Mouse (Mus musculus): Measurements from ENCODE around the gene Immp2l. TPM values are rescaled to one million over a fixed set of nuclear protein-coding genes. Genes with fewer than 3 reads are reported as not detected.

The Immp2l gene
- polyA plus RNA-seq, 1 experiment from 2014 or later = 16.6 TPM

DNA sequence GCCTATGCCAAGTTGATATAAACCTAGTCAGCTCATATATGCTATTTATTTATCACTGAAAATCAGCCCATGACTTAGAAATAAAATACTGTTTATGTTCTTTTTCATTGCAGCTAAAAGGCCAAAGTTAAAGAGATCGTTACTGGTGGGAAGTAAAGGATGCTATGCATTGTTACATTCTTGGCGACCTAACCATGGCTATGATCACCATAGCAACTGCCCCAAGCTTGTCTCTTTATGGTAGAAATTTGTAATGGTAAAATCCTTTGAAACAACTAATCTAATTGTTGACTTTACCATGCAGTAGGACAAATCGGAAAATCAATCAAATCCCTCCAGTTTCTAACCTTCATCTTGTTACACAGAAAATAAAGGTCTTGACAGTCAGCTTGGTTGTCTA is 644.4 kb downstream of the Immp2l start:
- Histone ChIP-seq H3K4me1 (no peaks in the 10 kb centered on the region), H3K27me3 (no peaks in the 10 kb centered on the region), H3K9ac (no peak overlapping the region), H3K4me2 (no peak overlapping the region), H3K4me3 (no peak overlapping the region), H3K36me3 (no peaks in the 10 kb centered on the region), H3K27ac (no peak overlapping the region), H3K9me3 (no peaks in the 10 kb centered on the region)
- no peak for ATAC-seq (ENCODE audit: insufficient number of reproducible peaks, insufficient read depth, low FRiP score, low TSS enrichment, low read depth)
- WGBS = 60% methylated on average over 3 of the region's 3 CpGs

DNA sequence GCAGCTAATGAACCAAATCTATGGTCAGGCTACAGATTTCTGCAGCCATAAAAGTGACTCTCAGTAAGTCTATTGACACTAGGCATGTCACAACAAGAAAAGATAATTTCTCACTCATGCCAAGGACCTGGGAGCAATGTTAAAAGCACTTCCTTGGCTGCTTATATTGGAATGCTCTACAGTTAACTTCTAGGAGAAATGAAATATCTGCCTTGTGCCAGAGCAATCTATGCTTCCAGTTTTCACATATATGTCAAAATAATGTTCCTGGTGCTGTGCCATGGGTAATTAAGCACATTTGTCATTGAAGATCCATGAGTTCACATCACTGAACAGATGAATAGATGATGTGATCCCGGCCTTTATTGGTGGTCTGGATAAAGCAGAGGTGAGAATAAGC is 645.6 kb downstream of the Immp2l start:
- Histone ChIP-seq H3K4me1 (no peaks in the 10 kb centered on the region), H3K4me3 (no peak overlapping the region), H3K27ac (no peak overlapping the region), H3K9ac (no peak overlapping the region), H3K9me3 (no peaks in the 10 kb centered on the region), H3K36me3 (no peaks in the 10 kb centered on the region), H3K4me2 (no peak overlapping the region), H3K27me3 (no peaks in the 10 kb centered on the region)
- WGBS = 93% methylated on average over 1 of the region's 1 CpGs
- ATAC-seq (ENCODE audit: insufficient number of reproducible peaks, insufficient read depth, low FRiP score, low TSS enrichment, low read depth) = no peak

DNA sequence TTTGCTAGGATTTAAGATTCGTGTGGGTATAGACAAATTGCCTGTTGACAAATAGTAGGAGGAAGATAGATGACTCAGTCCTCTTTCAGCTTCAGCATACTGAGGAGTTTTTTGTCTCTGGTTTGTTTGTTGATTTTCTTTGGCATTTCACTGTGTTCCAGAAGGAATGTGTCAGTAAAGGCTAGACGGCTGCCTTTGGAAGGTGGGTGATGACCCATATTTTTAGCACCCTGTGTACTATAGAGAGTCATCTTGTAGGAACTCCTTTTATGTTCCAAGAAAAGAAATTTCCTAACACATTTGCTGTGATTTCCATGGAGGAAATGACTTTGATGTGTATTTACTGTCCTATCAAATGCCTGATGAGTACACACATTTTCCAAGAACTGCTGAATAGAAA is 651.0 kb downstream of the Immp2l start:
- Histone ChIP-seq H3K9ac (no peak overlapping the region), H3K4me3 (no peak overlapping the region), H3K36me3 (no peaks in the 10 kb centered on the region), H3K9me3 (no peaks in the 10 kb centered on the region), H3K27me3 (no peaks in the 10 kb centered on the region), H3K4me2 (no peak overlapping the region), H3K4me1 (no peaks in the 10 kb centered on the region), H3K27ac (no peak overlapping the region)
- 50% methylated on average over 2 of the region's 2 CpGs for WGBS
- ATAC-seq (ENCODE audit: insufficient number of reproducible peaks, insufficient read depth, low FRiP score, low TSS enrichment, low read depth) = no peak

DNA sequence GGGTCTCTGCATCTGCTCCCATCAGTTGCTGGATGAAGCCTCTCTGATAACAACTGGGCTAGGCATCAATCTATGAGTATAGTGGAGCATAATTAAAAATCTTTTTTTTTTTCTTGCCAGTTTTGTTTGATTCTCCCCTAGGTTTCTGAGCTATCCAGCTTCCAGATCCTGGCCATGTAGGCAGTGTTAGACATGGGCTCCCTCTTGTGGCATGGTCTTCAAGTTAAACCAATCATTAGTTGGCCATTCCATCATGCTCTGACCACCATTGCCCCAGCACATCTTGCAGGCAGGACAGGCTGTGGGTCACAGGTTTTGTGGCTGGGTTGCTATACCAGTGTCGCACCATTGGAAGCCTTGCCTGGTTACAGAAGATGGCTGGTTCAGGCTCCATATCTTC is 656.3 kb downstream of the Immp2l start:
- Histone ChIP-seq H3K4me1 (no peaks in the 10 kb centered on the region), H3K27ac (no peak overlapping the region), H3K9me3 (no peaks in the 10 kb centered on the region), H3K36me3 (no peaks in the 10 kb centered on the region), H3K9ac (no peak overlapping the region), H3K4me3 (no peak overlapping the region), H3K27me3 (no peaks in the 10 kb centered on the region), H3K4me2 (no peak overlapping the region)
- no peak for ATAC-seq (ENCODE audit: insufficient number of reproducible peaks, insufficient read depth, low FRiP score, low TSS enrichment, low read depth)
- WGBS = 84% methylated on average over 1 of the region's 1 CpGs

DNA sequence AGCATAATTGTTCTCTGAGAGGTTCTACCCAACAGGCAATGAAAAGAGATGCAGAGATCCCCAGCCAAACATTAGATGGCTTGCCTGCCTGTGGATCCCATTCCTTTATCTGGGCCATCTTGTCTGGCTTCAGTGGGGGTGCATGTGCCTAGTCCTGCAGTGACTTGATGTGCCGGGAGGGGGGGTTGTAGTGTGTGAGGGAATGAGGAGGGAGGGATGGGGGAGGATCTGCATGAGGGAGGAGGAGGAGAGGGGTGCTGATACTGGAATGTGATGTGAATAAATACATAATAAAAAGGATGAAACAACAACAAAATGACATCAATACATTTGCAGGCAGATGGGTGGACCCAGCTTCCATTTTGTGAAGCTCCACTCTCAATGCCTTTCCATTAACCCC is 658.3 kb downstream of the Immp2l start:
- Histone ChIP-seq H3K9me3 (no peaks in the 10 kb centered on the region), H3K27ac (no peak overlapping the region), H3K4me3 (no peak overlapping the region), H3K9ac (no peak overlapping the region), H3K4me1 (no peaks in the 10 kb centered on the region), H3K27me3 (no peaks in the 10 kb centered on the region), H3K36me3 (no peaks in the 10 kb centered on the region), H3K4me2 (no peak overlapping the region)
- WGBS = 67% methylated on average over 1 of the region's 1 CpGs
- ATAC-seq (ENCODE audit: insufficient number of reproducible peaks, insufficient read depth, low FRiP score, low TSS enrichment, low read depth) = no peak

DNA sequence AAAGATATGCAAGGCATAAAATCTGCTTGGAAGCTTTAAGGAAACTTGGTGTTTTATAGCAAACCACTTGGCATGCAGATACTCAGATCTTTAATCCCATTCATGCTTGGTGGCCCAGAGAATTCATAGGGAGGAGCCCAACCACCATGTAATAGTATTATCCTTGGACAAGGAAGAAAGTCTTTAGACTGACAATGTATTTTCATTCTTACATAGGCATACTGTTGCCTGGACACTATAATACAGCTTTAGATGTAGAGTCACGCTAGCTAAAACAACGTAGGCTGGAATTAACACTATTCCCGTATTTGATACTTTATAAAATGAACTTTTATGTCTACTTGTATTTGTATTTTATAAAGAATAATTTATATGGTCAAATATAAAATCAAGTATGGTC is 665.9 kb downstream of the Immp2l start:
- H3K36me3 ChIP-seq = no peaks in the 10 kb centered on the region
- no peak overlapping the region for H3K9ac ChIP-seq
- no peaks in the 10 kb centered on the region for H3K4me1 ChIP-seq
- H3K4me3 ChIP-seq = no peak overlapping the region
- H3K27ac ChIP-seq = no peak overlapping the region
- 84% methylated on average over 3 of the region's 3 CpGs for WGBS
- H3K27me3 ChIP-seq = no peaks in the 10 kb centered on the region
- no peak overlapping the region for H3K4me2 ChIP-seq
- H3K9me3 ChIP-seq = no peaks in the 10 kb centered on the region
- no peak for ATAC-seq (ENCODE audit: insufficient number of reproducible peaks, insufficient read depth, low FRiP score, low TSS enrichment, low read depth)

DNA sequence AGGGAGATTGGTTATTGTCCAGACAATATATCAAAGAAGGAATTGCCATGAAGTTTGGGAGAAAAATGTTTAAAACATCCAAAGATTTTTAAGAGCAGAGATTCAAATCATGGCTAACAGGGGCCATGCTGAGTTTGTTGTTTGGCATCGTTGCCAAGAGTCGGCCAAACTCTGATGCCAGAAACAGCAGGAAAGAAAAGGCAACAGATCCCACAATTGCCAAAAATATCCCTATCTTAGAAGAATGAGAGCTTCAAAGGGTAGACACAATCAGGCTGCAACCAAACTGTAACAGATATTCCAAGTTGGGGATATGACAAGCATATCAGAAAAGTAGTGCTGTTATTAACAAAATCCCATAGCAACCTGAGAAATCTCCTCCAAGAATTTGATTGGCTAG is 686.7 kb downstream of the Immp2l start:
- ATAC-seq (ENCODE audit: insufficient number of reproducible peaks, insufficient read depth, low FRiP score, low TSS enrichment, low read depth) = no peak
- Histone ChIP-seq H3K4me1 (no peaks in the 10 kb centered on the region), H3K9me3 (no peaks in the 10 kb centered on the region), H3K4me3 (no peak overlapping the region), H3K4me2 (no peak overlapping the region), H3K27me3 (no peaks in the 10 kb centered on the region), H3K9ac (no peak overlapping the region), H3K36me3 (no peaks in the 10 kb centered on the region), H3K27ac (no peak overlapping the region)
- 95% methylated on average over 2 of the region's 2 CpGs for WGBS

DNA sequence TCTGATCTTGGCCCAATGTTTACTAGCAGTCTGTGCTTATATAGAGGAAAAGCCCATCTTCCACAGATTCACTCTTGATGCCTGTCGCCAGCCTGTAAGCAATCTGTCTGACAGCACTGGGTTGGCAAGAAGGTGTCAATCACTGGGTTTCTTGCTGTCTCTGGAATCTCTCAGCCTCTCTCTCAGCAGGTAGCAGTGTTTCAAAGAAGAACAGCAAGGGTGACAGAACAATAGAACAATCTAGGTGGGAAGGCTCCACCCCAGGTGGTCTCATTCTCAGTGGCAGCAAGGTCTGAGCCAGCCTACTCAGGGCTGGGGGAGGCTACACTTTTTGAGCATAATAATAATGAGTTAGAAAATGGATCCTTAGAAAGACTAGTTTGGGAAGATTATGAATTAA is 693.1 kb downstream of the Immp2l start:
- Histone ChIP-seq H3K27me3 (no peaks in the 10 kb centered on the region), H3K4me2 (no peak overlapping the region), H3K9me3 (0 out of 2 replicates have a peak, but pooled peaks cover 4% of the 10 kb centered on the region), H3K9ac (no peak overlapping the region), H3K36me3 (no peaks in the 10 kb centered on the region), H3K4me3 (no peak overlapping the region), H3K27ac (no peak overlapping the region), H3K4me1 (no peaks in the 10 kb centered on the region)
- ATAC-seq (ENCODE audit: insufficient number of reproducible peaks, insufficient read depth, low FRiP score, low TSS enrichment, low read depth) = no peak
- 46% methylated on average over 1 of the region's 1 CpGs for WGBS

DNA sequence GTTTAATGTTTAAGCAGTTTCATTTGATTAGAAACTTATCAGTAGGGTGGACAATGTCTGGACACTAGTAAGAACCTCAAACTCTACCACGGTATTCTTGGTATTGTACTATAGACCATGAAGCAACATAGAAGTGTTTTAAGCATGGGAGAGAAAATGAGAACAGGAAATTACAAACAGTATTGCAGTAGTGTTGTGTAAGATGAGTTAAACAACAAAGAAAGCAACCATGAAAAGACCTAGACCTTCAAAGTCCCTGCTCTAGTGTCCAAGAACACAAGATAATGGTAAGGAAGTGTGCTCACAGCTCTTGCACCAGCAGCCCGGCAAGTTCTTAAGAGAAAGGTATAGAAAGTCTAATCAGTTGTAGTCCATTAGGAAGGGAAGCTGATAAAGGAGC is 700.7 kb downstream of the Immp2l start:
- no peaks in the 10 kb centered on the region for H3K27me3 ChIP-seq
- no peaks in the 10 kb centered on the region for H3K36me3 ChIP-seq
- no peak overlapping the region for H3K4me2 ChIP-seq
- H3K4me1 ChIP-seq = no peaks in the 10 kb centered on the region
- H3K9me3 ChIP-seq = no peaks in the 10 kb centered on the region
- no peak overlapping the region for H3K4me3 ChIP-seq
- H3K9ac ChIP-seq = no peak overlapping the region
- ATAC-seq (ENCODE audit: insufficient number of reproducible peaks, insufficient read depth, low FRiP score, low TSS enrichment, low read depth) = no peak
- no peak overlapping the region for H3K27ac ChIP-seq
- WGBS = 85% methylated on average over 2 of the region's 2 CpGs

DNA sequence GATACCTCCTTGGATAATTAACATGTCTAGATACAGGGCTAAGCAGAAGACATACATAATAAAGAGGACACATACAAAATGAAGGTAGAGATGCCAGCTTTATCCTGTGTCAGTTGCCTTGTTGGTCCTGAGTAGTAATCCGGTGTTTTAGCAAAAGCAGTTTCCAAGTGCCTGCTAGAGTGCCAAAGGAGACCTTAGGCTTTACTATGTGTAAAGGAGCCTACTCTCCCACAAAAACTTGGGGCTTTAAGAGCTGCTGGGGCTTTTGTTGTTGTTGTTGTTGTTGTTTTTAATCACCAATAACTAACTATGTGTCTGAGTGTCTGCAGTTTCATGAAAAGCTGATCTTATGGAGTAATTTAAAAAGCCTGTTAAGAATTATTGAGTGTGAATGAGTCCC is 702.8 kb downstream of the Immp2l start:
- no peak for ATAC-seq (ENCODE audit: insufficient number of reproducible peaks, insufficient read depth, low FRiP score, low TSS enrichment, low read depth)
- H3K36me3 ChIP-seq = no peaks in the 10 kb centered on the region
- H3K4me2 ChIP-seq = no peak overlapping the region
- WGBS = 85% methylated on average over 1 of the region's 1 CpGs
- H3K4me1 ChIP-seq = no peaks in the 10 kb centered on the region
- H3K27ac ChIP-seq = no peak overlapping the region
- no peak overlapping the region for H3K9ac ChIP-seq
- H3K9me3 ChIP-seq = no peaks in the 10 kb centered on the region
- no peak overlapping the region for H3K4me3 ChIP-seq
- H3K27me3 ChIP-seq = no peaks in the 10 kb centered on the region

DNA sequence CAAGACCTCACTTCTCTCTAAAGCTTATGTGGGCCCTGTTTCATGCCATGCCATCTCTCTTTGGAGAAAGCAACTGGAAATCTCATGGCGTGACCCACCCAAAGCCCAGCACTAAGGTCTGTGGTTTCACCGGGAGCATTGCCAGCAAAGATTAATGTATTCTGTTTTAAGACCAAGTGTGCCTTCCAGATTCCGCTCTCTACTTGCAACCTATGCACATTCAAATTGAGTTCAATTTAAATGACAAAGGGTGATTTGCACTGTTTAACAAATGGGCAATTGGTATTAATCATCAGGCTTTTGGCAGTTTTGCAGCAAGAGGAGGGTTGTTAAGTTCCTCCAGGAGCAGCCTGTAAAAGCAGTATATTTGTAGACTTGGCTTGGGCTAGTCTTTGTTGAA is 703.3 kb downstream of the Immp2l start:
- no peaks in the 10 kb centered on the region for H3K36me3 ChIP-seq
- H3K4me3 ChIP-seq = no peak overlapping the region
- 69% methylated on average over 3 of the region's 3 CpGs for WGBS
- H3K4me1 ChIP-seq = no peaks in the 10 kb centered on the region
- no peaks in the 10 kb centered on the region for H3K27me3 ChIP-seq
- H3K9ac ChIP-seq = no peak overlapping the region
- H3K4me2 ChIP-seq = no peak overlapping the region
- H3K9me3 ChIP-seq = no peaks in the 10 kb centered on the region
- ATAC-seq (ENCODE audit: insufficient number of reproducible peaks, insufficient read depth, low FRiP score, low TSS enrichment, low read depth) = no peak
- H3K27ac ChIP-seq = no peak overlapping the region

DNA sequence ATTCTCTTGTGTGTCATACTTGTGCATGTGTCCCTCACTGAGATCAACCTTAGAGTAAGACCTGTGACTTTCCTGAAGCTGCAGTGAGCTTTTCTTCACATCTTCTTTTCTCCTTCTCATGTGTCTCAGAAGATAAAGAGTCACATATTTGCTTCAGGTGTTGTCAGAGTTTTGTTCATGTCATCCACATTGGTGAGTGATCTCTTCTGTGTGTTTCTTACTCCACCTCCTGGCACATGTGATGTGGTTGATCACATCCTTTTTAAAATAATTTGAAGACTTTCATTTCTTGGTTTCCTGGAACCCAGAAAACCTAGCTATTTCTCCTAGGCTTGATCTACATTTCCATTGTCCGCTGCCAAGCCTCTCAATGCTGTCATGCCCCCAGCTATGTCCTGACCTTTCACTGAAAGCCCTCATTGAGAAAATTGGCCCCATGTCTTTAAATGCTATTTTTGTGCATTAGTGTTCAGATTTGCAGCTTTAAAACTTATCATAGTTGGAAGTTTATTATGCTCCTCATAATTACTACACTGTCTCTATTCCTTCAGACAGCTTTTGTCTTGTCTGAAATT is 704.0 kb downstream of the Immp2l start:
- Histone ChIP-seq H3K27ac (no peak overlapping the region), H3K4me3 (no peak overlapping the region), H3K4me1 (no peaks in the 10 kb centered on the region), H3K9ac (no peak overlapping the region), H3K9me3 (no peaks in the 10 kb centered on the region), H3K36me3 (no peaks in the 10 kb centered on the region), H3K27me3 (no peaks in the 10 kb centered on the region), H3K4me2 (no peak overlapping the region)
- ATAC-seq (ENCODE audit: insufficient number of reproducible peaks, insufficient read depth, low FRiP score, low TSS enrichment, low read depth) = no peak
- 63% methylated on average over 1 of the region's 1 CpGs for WGBS

DNA sequence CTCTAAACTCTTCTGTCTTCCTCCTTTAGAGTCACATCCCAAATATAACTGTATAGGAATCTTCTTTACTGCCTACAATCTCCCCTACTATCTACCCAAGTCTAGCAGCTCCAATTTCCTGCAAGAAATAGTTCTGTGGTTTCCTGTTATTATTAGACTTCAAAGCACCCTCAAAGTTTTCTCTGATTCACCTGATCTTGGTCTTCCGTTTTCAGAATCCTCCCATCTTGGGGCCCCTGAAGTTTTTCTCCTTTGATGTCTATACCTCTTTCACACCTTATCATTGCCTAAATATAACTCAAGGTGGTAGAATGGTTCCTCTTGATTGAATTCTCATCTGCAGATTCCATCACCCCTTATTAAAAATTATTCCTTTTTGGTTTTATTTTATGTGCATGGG is 704.6 kb downstream of the Immp2l start:
- H3K9me3 ChIP-seq = no peaks in the 10 kb centered on the region
- H3K36me3 ChIP-seq = no peaks in the 10 kb centered on the region
- WGBS = 55% methylated on average over 1 of the region's 1 CpGs
- no peak for ATAC-seq (ENCODE audit: insufficient number of reproducible peaks, insufficient read depth, low FRiP score, low TSS enrichment, low read depth)
- no peak overlapping the region for H3K27ac ChIP-seq
- H3K27me3 ChIP-seq = no peaks in the 10 kb centered on the region
- no peak overlapping the region for H3K4me2 ChIP-seq
- no peak overlapping the region for H3K9ac ChIP-seq
- no peaks in the 10 kb centered on the region for H3K4me1 ChIP-seq
- no peak overlapping the region for H3K4me3 ChIP-seq
